13 mouse cellular contexts compared by ENCODE assay signal in the genomic region with DNA sequence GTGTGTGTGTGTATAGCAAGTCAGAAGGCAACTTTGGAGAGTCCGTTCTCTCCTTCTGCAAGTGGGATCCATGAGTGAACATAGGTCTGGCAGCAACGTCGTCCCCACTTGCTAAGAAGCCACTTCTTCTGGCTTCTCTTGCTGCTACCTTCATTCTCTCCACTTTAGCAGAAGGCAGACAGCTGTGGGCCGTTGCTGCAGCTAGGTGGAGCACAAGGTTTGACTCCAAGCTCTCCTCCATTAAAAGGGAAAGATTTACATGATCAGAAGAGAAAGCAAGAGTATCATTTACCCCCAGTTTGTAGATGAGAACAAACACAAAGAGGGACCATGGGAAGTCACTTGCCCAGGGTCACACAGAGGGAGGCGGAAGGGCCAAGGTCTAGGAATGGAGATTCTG. TPM values are rescaled to one million over a fixed set of nuclear protein-coding genes. Genes with fewer than 3 reads are reported as not detected.
"Had no signal": no experiment of that assay in that cellular context is flagged by ENCODE, and none has a peak within 500 bp of the region (broad histone marks: within the 10 kb centered on the region; RNA-seq: fewer than 3 reads in every experiment).

No protein-coding gene starts in this region.

- DNase-seq: kidney, postnatal 25 days; lung, adult 2 months; lung, postnatal 10 days; right cerebral cortex, postnatal 25 days; thymus, postnatal 14 days had no signal

- H3K4me2 ChIP-seq: intestine, embryonic 15.5 days; midbrain, embryonic 12.5 days had no signal

- ATAC-seq: intestine, embryonic 15.5 days; midbrain, embryonic 16.5 days had no signal

- H3K4me3 ChIP-seq: intestine, embryonic 15.5 days; left cerebral cortex, adult 2 months; limb, embryonic 10.5 days; megakaryocyte, embryonic 14.5 days; midbrain, embryonic 12.5 days had no signal

- H3K9me3 ChIP-seq: intestine, embryonic 15.5 days; limb, embryonic 10.5 days; megakaryocyte, embryonic 14.5 days; midbrain, embryonic 12.5 days had no signal

- H3K27me3 ChIP-seq: intestine, embryonic 15.5 days; megakaryocyte, embryonic 14.5 days had no signal

- H3K27ac ChIP-seq: intestine, embryonic 15.5 days; left cerebral cortex, adult 2 months; limb, embryonic 10.5 days; liver, embryonic 14.5 days; macrophage; midbrain, embryonic 12.5 days had no signal

- H3K9ac ChIP-seq: intestine, embryonic 15.5 days; liver, embryonic 14.5 days; midbrain, embryonic 12.5 days had no signal

- H3K36me3 ChIP-seq: intestine, embryonic 15.5 days; limb, embryonic 10.5 days; midbrain, embryonic 12.5 days had no signal

RNA-seq across cellular contexts. Expression of gene Frrs1l, which starts 44.0 kb away (rescaled TPM):
- polyA plus RNA-seq: macrophage had no signal
